Mouse (Mus musculus): ENCODE results near the gene Prim2.

Prim2 gene

GRCm38 (mm10) chr1:33551350-33551749 lies 118.2 kb downstream of the Prim2 start:
- DNase-seq (ENCODE audit: low spot score in 2 of 2), result no peak

GRCm38 (mm10) chr1:33541708-33542107 lies 127.9 kb downstream of the Prim2 start:
- no peak for DNase-seq (ENCODE audit: low spot score in 2 of 2)

GRCm38 (mm10) chr1:33537948-33538347 lies 131.6 kb downstream of the Prim2 start:
- no peak for DNase-seq (ENCODE audit: low spot score in 2 of 2)

GRCm38 (mm10) chr1:33536272-33537004 lies 133.2 kb downstream of the Prim2 start:
- no peak for DNase-seq (ENCODE audit: low spot score in 2 of 2)

GRCm38 (mm10) chr1:33535140-33535686 lies 134.4 kb downstream of the Prim2 start:
- no peak for DNase-seq (ENCODE audit: low spot score in 2 of 2)

- no peak for DNase-seq (ENCODE audit: low spot score in 2 of 2)
These were observed 137.7 kb downstream of the Prim2 start for GRCm38 (mm10) chr1:33531860-33532259.

GRCm38 (mm10) chr1:33531097-33531856 lies 138.3 kb downstream of the Prim2 start:
- DNase-seq (ENCODE audit: low spot score in 2 of 2), result no peak

GRCm38 (mm10) chr1:33530491-33530890 lies 139.1 kb downstream of the Prim2 start:
- no peak for DNase-seq (ENCODE audit: low spot score in 2 of 2)

- no peak for DNase-seq (ENCODE audit: low spot score in 2 of 2)
These were observed 139.9 kb downstream of the Prim2 start for GRCm38 (mm10) chr1:33529543-33530232.

- DNase-seq (ENCODE audit: low spot score in 2 of 2), result no peak
These were observed 142.2 kb downstream of the Prim2 start for GRCm38 (mm10) chr1:33527352-33527863.

- DNase-seq (ENCODE audit: low spot score in 2 of 2), result no peak
These were observed 146.4 kb downstream of the Prim2 start for GRCm38 (mm10) chr1:33523223-33523622.

- no peak for DNase-seq (ENCODE audit: low spot score in 2 of 2)
These were observed 154.5 kb downstream of the Prim2 start for GRCm38 (mm10) chr1:33515124-33515523.

GRCm38 (mm10) chr1:33511310-33511709 lies 158.3 kb downstream of the Prim2 start:
- DNase-seq (ENCODE audit: low spot score in 2 of 2), result no peak

- no peak for DNase-seq (ENCODE audit: low spot score in 2 of 2)
These were observed 165.2 kb downstream of the Prim2 start for GRCm38 (mm10) chr1:33504371-33504770.

GRCm38 (mm10) chr1:33502890-33503289 lies 166.7 kb downstream of the Prim2 start:
- no peak for DNase-seq (ENCODE audit: low spot score in 2 of 2)

GRCm38 (mm10) chr1:33502298-33502697 lies 167.3 kb downstream of the Prim2 start:
- no peak for DNase-seq (ENCODE audit: low spot score in 2 of 2)

- no peak for DNase-seq (ENCODE audit: low spot score in 2 of 2)
These were observed 169.5 kb downstream of the Prim2 start for GRCm38 (mm10) chr1:33500111-33500510.

- DNase-seq (ENCODE audit: low spot score in 2 of 2), result no peak
These were observed 170.0 kb downstream of the Prim2 start for GRCm38 (mm10) chr1:33499603-33500002.

GRCm38 (mm10) chr1:33496128-33496527 lies 173.5 kb downstream of the Prim2 start:
- DNase-seq (ENCODE audit: low spot score in 2 of 2), result no peak

GRCm38 (mm10) chr1:33495586-33495985 lies 174.0 kb downstream of the Prim2 start:
- DNase-seq (ENCODE audit: low spot score in 2 of 2), result no peak

- no peak for DNase-seq (ENCODE audit: low spot score in 2 of 2)
These were observed 174.4 kb downstream of the Prim2 start for GRCm38 (mm10) chr1:33495203-33495553.
